Mouse (Mus musculus): Measurements from ENCODE around the gene Tmem95. TPM values are rescaled to one million over a fixed set of nuclear protein-coding genes. Genes with fewer than 3 reads are reported as not detected.

Gene Tmem95
- not detected in 2 replicates for polyA plus RNA-seq (2012; rRNA removed)

GRCm38 (mm10) chr11:69877878-69878277, at the start of gene Tmem95:
Gene Tmem95 (minus strand): TSS chr11:69878018.

GRCm38 (mm10) chr11:69921114-69922011, 43.5 kb upstream of the Tmem95 start, which contains the start of gene Eif5a:
Gene Eif5a (minus strand): TSS chr11:69921958.

GRCm38 (mm10) chr11:69913554-69914371, 35.9 kb upstream of the Tmem95 start, which contains the start of gene Gps2:
Gene Gps2 (plus strand): TSS chr11:69913888.

GRCm38 (mm10) chr11:69900471-69901405, 22.9 kb upstream of the Tmem95 start, which contains the start of the genes 2810408A11Rik and Neurl4:
Gene 2810408A11Rik (minus strand): TSS chr11:69900987.
Gene Neurl4 (plus strand): TSS chr11:69901072.

GRCm38 (mm10) chr11:69895291-69895690, 17.5 kb upstream of the Tmem95 start, which contains the start of gene Acap1:
Gene Acap1 (minus strand): TSS chr11:69895539.

GRCm38 (mm10) chr11:69880853-69881603, 3.2 kb upstream of the Tmem95 start, which contains the start of gene Kctd11:
Gene Kctd11 (minus strand): TSS chr11:69881406.

GRCm38 (mm10) chr11:69858113-69858998, 19.5 kb downstream of the Tmem95 start, which contains the start of gene Tnk1:
Gene Tnk1 (minus strand): TSS chr11:69858730.

GRCm38 (mm10) chr11:69846198-69846680, 31.6 kb downstream of the Tmem95 start, which contains the start of gene Plscr3:
Gene Plscr3 (plus strand): TSS chr11:69846376.

GRCm38 (mm10) chr11:69837952-69838713, 39.7 kb downstream of the Tmem95 start, which contains the start of gene Tmem256:
Gene Tmem256 (plus strand): TSS chr11:69838514.

GRCm38 (mm10) chr11:69837604-69837951, 40.2 kb downstream of the Tmem95 start, which contains the start of gene Nlgn2:
Gene Nlgn2 (minus strand): TSS chr11:69837784.

Other genes with a start within 250 kb of the Tmem95 start
- gene Fxr2, start 245.0 kb downstream of the Tmem95 start, polyA plus RNA-seq (2012; rRNA removed): 26.3 and 30.1 TPM in 2 replicates
- 5.0 and 6.1 TPM in 2 replicates for gene Sox15, start 222.7 kb downstream of the Tmem95 start, polyA plus RNA-seq (2012; rRNA removed)
- 79.1 and 96.6 TPM in 2 replicates for gene Mpdu1, start 215.4 kb downstream of the Tmem95 start, polyA plus RNA-seq (2012; rRNA removed)
- gene Cd68, start 211.9 kb downstream of the Tmem95 start, polyA plus RNA-seq (2012; rRNA removed): 19.8 and 26.7 TPM in 2 replicates
- gene Eif4a1, start 205.6 kb downstream of the Tmem95 start, polyA plus RNA-seq (2012; rRNA removed): 47.2 and 66.8 TPM in 2 replicates
- 10.6 and 12.6 TPM in 2 replicates for gene Senp3, start 195.9 kb downstream of the Tmem95 start, polyA plus RNA-seq (2012; rRNA removed)
- 1.0 and 1.7 TPM in 2 replicates for gene Tnfsf13, start 192.2 kb downstream of the Tmem95 start, polyA plus RNA-seq (2012; rRNA removed)
- 15.9 and 22.7 TPM in 2 replicates for gene Tnfsf12, start 182.2 kb downstream of the Tmem95 start, polyA plus RNA-seq (2012; rRNA removed)
- gene Tnfsfm13, start 181.9 kb downstream of the Tmem95 start, polyA plus RNA-seq (2012; rRNA removed): 4.2 and 5.1 TPM in 2 replicates
- gene Polr2a, start 119.4 kb downstream of the Tmem95 start, polyA plus RNA-seq (2012; rRNA removed): 7.3 and 12.3 TPM in 2 replicates
- 0.12 and 0.19 TPM in 2 replicates for gene Slc35g3, start 116.0 kb downstream of the Tmem95 start, polyA plus RNA-seq (2012; rRNA removed)
- gene Zbtb4, start 112.1 kb downstream of the Tmem95 start, polyA plus RNA-seq (2012; rRNA removed): 10.3 and 17.5 TPM in 2 replicates
- gene Chrnb1, start 82.1 kb downstream of the Tmem95 start, polyA plus RNA-seq (2012; rRNA removed): 3.2 and 5.8 TPM in 2 replicates
- 2.3 and 2.6 TPM in 2 replicates for gene Fgf11, start 76.2 kb downstream of the Tmem95 start, polyA plus RNA-seq (2012; rRNA removed)
- 23.4 and 35.3 TPM in 2 replicates for gene Tmem102, start 72.4 kb downstream of the Tmem95 start, polyA plus RNA-seq (2012; rRNA removed)
- not detected in 2 replicates for gene Gm39566, start 62.7 kb downstream of the Tmem95 start, polyA plus RNA-seq (2012; rRNA removed)
- not detected in 2 replicates for gene Spem2, start 59.6 kb downstream of the Tmem95 start, polyA plus RNA-seq (2012; rRNA removed)
- 0.05 TPM in 1 of 2 replicates, not detected in the other for gene Spem1, start 55.8 kb downstream of the Tmem95 start, polyA plus RNA-seq (2012; rRNA removed)
- gene Nlgn2, start 40.2 kb downstream of the Tmem95 start, polyA plus RNA-seq (2012; rRNA removed): 10.0 and 11.0 TPM in 2 replicates
- 105 and 145 TPM in 2 replicates for gene Tmem256, start 39.5 kb downstream of the Tmem95 start, polyA plus RNA-seq (2012; rRNA removed)
- gene Plscr3, start 31.6 kb downstream of the Tmem95 start, polyA plus RNA-seq (2012; rRNA removed): 51.9 and 53.6 TPM in 2 replicates
- 18.6 and 19.9 TPM in 2 replicates for gene Tnk1, start 19.3 kb downstream of the Tmem95 start, polyA plus RNA-seq (2012; rRNA removed)
- gene Kctd11, start 3.4 kb upstream of the Tmem95 start, polyA plus RNA-seq (2012; rRNA removed): 7.2 and 8.2 TPM in 2 replicates
- gene Acap1, start 17.5 kb upstream of the Tmem95 start, polyA plus RNA-seq (2012; rRNA removed): 0.81 and 1.9 TPM in 2 replicates
- gene 2810408A11Rik, start 23.0 kb upstream of the Tmem95 start, polyA plus RNA-seq (2012; rRNA removed): 0.77 and 1.0 TPM in 2 replicates
- 11.5 and 14.7 TPM in 2 replicates for gene Neurl4, start 23.1 kb upstream of the Tmem95 start, polyA plus RNA-seq (2012; rRNA removed)
- gene Gps2, start 35.9 kb upstream of the Tmem95 start, polyA plus RNA-seq (2012; rRNA removed): 71.1 and 72.4 TPM in 2 replicates
- 152 and 162 TPM in 2 replicates for gene Eif5a, start 43.9 kb upstream of the Tmem95 start, polyA plus RNA-seq (2012; rRNA removed)
- 26.1 and 33.8 TPM in 2 replicates for gene Ybx2, start 57.8 kb upstream of the Tmem95 start, polyA plus RNA-seq (2012; rRNA removed)
- gene Slc2a4, start 70.2 kb upstream of the Tmem95 start, polyA plus RNA-seq (2012; rRNA removed): 51.9 and 55.0 TPM in 2 replicates
- 3.6 and 4.8 TPM in 2 replicates for gene Cldn7, start 86.8 kb upstream of the Tmem95 start, polyA plus RNA-seq (2012; rRNA removed)
- gene Ctdnep1, start 103.1 kb upstream of the Tmem95 start, polyA plus RNA-seq (2012; rRNA removed): 39.4 and 42.7 TPM in 2 replicates
- 27.8 and 29.8 TPM in 2 replicates for gene Elp5, start 104.5 kb upstream of the Tmem95 start, polyA plus RNA-seq (2012; rRNA removed)
- gene Gabarap, start 113.1 kb upstream of the Tmem95 start, polyA plus RNA-seq (2012; rRNA removed): 180 and 211 TPM in 2 replicates
- gene Phf23, start 117.8 kb upstream of the Tmem95 start, polyA plus RNA-seq (2012; rRNA removed): 2.7 and 4.8 TPM in 2 replicates
- gene Dvl2, start 122.6 kb upstream of the Tmem95 start, polyA plus RNA-seq (2012; rRNA removed): 5.2 and 6.7 TPM in 2 replicates
- 53.2 and 55.7 TPM in 2 replicates for gene Acadvl, start 137.4 kb upstream of the Tmem95 start, polyA plus RNA-seq (2012; rRNA removed)
- gene Dlg4, start 138.9 kb upstream of the Tmem95 start, polyA plus RNA-seq (2012; rRNA removed): 5.7 and 6.6 TPM in 2 replicates
- 0.32 TPM in 1 of 2 replicates, not detected in the other for gene Asgr1, start 176.1 kb upstream of the Tmem95 start, polyA plus RNA-seq (2012; rRNA removed)
- gene Asgr2, start 214.6 kb upstream of the Tmem95 start, polyA plus RNA-seq (2012; rRNA removed): 0.20 and 0.28 TPM in 2 replicates

All from stomach, adult 2 months (tissue).